Mouse (Mus musculus) intestine, embryonic 14.5 days (tissue): ENCODE data around the gene Lyrm1. TPM values are rescaled to one million over a fixed set of nuclear protein-coding genes. Genes with fewer than 3 reads are reported as not detected.
A peak's percentile ranks its signal among the peaks of the same experiment; 100 is the strongest.

ENCODE experiments used
- ATAC-seq: fragments of 200-750 bp; cut with Nextera tagmentation; replicated peaks from 2 replicates; pipeline ENCODE4 v1.8.0; 2017; ENCODE audit warnings: low read depth, moderate number of reproducible peaks, moderate TSS enrichment, moderate library complexity; ENCODE audit not compliant: low FRiP score, low TSS enrichment
- DNase-seq: peaks from one replicate; pipeline ENCODE4 v3.0.0-alpha.2; 2018; ENCODE audit warnings: low spot score
- H3K27ac ChIP-seq: fragments of 300-500 bp; sonication (generic); 2 replicates; pipeline ENCODE4 v1.5.1; 2014; ENCODE audit warnings: low read depth, mild to moderate bottlenecking, control low read depth
- H3K27me3 ChIP-seq: fragments of 300-500 bp; sonication (generic); replicated peaks from 2 replicates; pipeline ENCODE4 v1.6.1; 2014; ENCODE audit warnings: low read length, control low read depth; ENCODE audit not compliant: control insufficient read depth, insufficient read depth
- H3K36me3 ChIP-seq: fragments of 300-500 bp; sonication (generic); 2 replicates; pipeline ENCODE4 v1.6.1; 2014; ENCODE audit warnings: low read length, control low read depth; ENCODE audit not compliant: control insufficient read depth, insufficient read depth
- H3K4me1 ChIP-seq: fragments of 300-500 bp; sonication (generic); replicated peaks from 2 replicates; pipeline ENCODE4 v1.6.1; 2014; ENCODE audit warnings: low read length, control low read depth, mixed read lengths; ENCODE audit not compliant: control insufficient read depth, insufficient read depth
- H3K4me2 ChIP-seq: fragments of 300-500 bp; sonication (generic); 2 replicates; pipeline ENCODE4 v1.6.1; 2014; ENCODE audit warnings: low read length
- H3K4me3 ChIP-seq: fragments of 300-500 bp; sonication (generic); 2 replicates; pipeline ENCODE4 v1.5.1; 2014; ENCODE audit warnings: low read depth, low read length, control low read depth, mixed read lengths
- H3K9ac ChIP-seq: fragments of 300-500 bp; sonication (generic); 2 replicates; pipeline ENCODE4 v1.6.1; 2014; ENCODE audit warnings: mild to moderate bottlenecking, low read length
- H3K9me3 ChIP-seq: fragments of 300-500 bp; sonication (generic); 2 replicates; pipeline ENCODE4 v1.6.1; 2016; ENCODE audit warnings: low read length, control low read depth; ENCODE audit not compliant: control insufficient read depth
- WGBS: fragments of 180-500 bp; shearing (Covaris S2); extraction: QIAGEN DNeasy Blood & Tissue Kit; methylation state at CpG from one replicate; pipeline ENCODE4 v1.1.7; 2014; 5-methylcytosine and 5-hydroxymethylcytosine counted together
- polyA plus RNA-seq: library from polyadenylated mRNA; unstranded; fragments of >200 nt; fragmentation: Nextera tagmentation; extraction: Ambion mirVana; gene quantifications from 2 replicates; pipeline ENCODE4 v1.2.1, GENCODE M21; 2014

Lyrm1 gene
- polyA plus RNA-seq, 1 experiment from 2014 or later, result 8.0 TPM

- Histone ChIP-seq H3K4me2 (no peak overlapping the region), H3K9me3 (no peaks in the 10 kb centered on the region), H3K27me3 (no peaks in the 10 kb centered on the region), H3K27ac (no peak overlapping the region), H3K4me1 (peaks cover 10% of the 10 kb centered on the region), H3K9ac (no peak overlapping the region), H3K4me3 (no peak overlapping the region), H3K36me3 (peaks cover 43% of the 10 kb centered on the region)
- no peak for ATAC-seq
- WGBS, result 82% methylated on average over 3 of the region's 3 CpGs
- DNase-seq, result no peak
These were observed 35.5 kb upstream of the Lyrm1 start for GRCm38 (mm10) chr7:119860116-119860515.

GRCm38 (mm10) chr7:119860554-119860953 lies 35.1 kb upstream of the Lyrm1 start:
- Histone ChIP-seq H3K27me3 (no peaks in the 10 kb centered on the region), H3K4me3 (no peak overlapping the region), H3K36me3 (peaks cover 39% of the 10 kb centered on the region), H3K4me2 (no peak overlapping the region), H3K27ac (0 out of 2 replicates have a peak overlapping the region, but pooled peaks have one; percentile 73), H3K9me3 (no peaks in the 10 kb centered on the region), H3K9ac (no peak overlapping the region), H3K4me1 (peaks cover 10% of the 10 kb centered on the region)
- 80% methylated on average over 2 of the region's 2 CpGs for WGBS
- DNase-seq, result no peak
- peak; percentile 54; the same call in 1 of the 2 replicates for ATAC-seq

- peaks cover 37% of the 10 kb centered on the region for H3K36me3 ChIP-seq
- no peak for DNase-seq
- peaks cover 10% of the 10 kb centered on the region for H3K4me1 ChIP-seq
- no peak overlapping the region for H3K4me2 ChIP-seq
- peak overlapping the region; percentile 73 for H3K27ac ChIP-seq
- H3K4me3 ChIP-seq, result no peak overlapping the region
- H3K9me3 ChIP-seq, result no peaks in the 10 kb centered on the region
- H3K9ac ChIP-seq, result no peak overlapping the region
- ATAC-seq, result peak; percentile 24; the same call in 1 of the 2 replicates
- H3K27me3 ChIP-seq, result no peaks in the 10 kb centered on the region
These were observed 34.7 kb upstream of the Lyrm1 start for GRCm38 (mm10) chr7:119860971-119861334.

- DNase-seq (peak; percentile 67), ATAC-seq (peak; percentile 51; the same call in 1 of the 2 replicates)
- no peak overlapping the region for H3K4me3 ChIP-seq
- 0 out of 2 replicates have a peak overlapping the region, but pooled peaks have one; percentile 6 for H3K4me2 ChIP-seq
- peak overlapping the region; percentile 73 for H3K27ac ChIP-seq
- peaks cover 31% of the 10 kb centered on the region for H3K36me3 ChIP-seq
- H3K9me3 ChIP-seq, result no peaks in the 10 kb centered on the region
- H3K27me3 ChIP-seq, result no peaks in the 10 kb centered on the region
- WGBS, result 36% methylated on average over 6 of the region's 6 CpGs
- H3K4me1 ChIP-seq, result peaks cover 10% of the 10 kb centered on the region
- 0 out of 2 replicates have a peak overlapping the region, but pooled peaks have one; percentile 10 for H3K9ac ChIP-seq
These were observed 34.1 kb upstream of the Lyrm1 start for GRCm38 (mm10) chr7:119861335-119862091.

- Histone ChIP-seq H3K27ac (peak overlapping the region; percentile 73; the same call in 1 of the 2 replicates), H3K9ac (no peak overlapping the region), H3K4me1 (peaks cover 10% of the 10 kb centered on the region), H3K36me3 (peaks cover 25% of the 10 kb centered on the region), H3K4me2 (no peak overlapping the region), H3K9me3 (no peaks in the 10 kb centered on the region), H3K4me3 (no peak overlapping the region), H3K27me3 (no peaks in the 10 kb centered on the region)
- 57% methylated on average over 1 of the region's 1 CpGs for WGBS
- ATAC-seq, result no peak
- no peak for DNase-seq
These were observed 33.5 kb upstream of the Lyrm1 start for GRCm38 (mm10) chr7:119862167-119862566.

GRCm38 (mm10) chr7:119864500-119864899 lies 31.2 kb upstream of the Lyrm1 start:
- WGBS, result 80% methylated on average over 5 of the region's 5 CpGs
- no peak for DNase-seq
- Histone ChIP-seq H3K9ac (no peak overlapping the region), H3K36me3 (peaks cover 3% of the 10 kb centered on the region; the same call in 1 of the 2 replicates), H3K4me2 (no peak overlapping the region), H3K27me3 (no peaks in the 10 kb centered on the region), H3K4me1 (peaks cover 10% of the 10 kb centered on the region), H3K27ac (no peak overlapping the region), H3K9me3 (no peaks in the 10 kb centered on the region), H3K4me3 (no peak overlapping the region)
- no peak for ATAC-seq

- no peak overlapping the region for H3K9ac ChIP-seq
- WGBS, result 59% methylated on average over 1 of the region's 1 CpGs
- no peaks in the 10 kb centered on the region; the same call in 1 of the 2 replicates for H3K36me3 ChIP-seq
- no peaks in the 10 kb centered on the region for H3K27me3 ChIP-seq
- H3K4me1 ChIP-seq, result peaks cover 8% of the 10 kb centered on the region
- H3K4me2 ChIP-seq, result no peak overlapping the region
- H3K27ac ChIP-seq, result no peak overlapping the region
- no peak overlapping the region for H3K4me3 ChIP-seq
- ATAC-seq (no peak), DNase-seq (no peak)
- H3K9me3 ChIP-seq, result no peaks in the 10 kb centered on the region
These were observed 29.5 kb upstream of the Lyrm1 start for GRCm38 (mm10) chr7:119866136-119866535.

- no peak overlapping the region for H3K27ac ChIP-seq
- no peaks in the 10 kb centered on the region for H3K4me1 ChIP-seq
- DNase-seq (no peak), ATAC-seq (no peak)
- no peak overlapping the region for H3K4me2 ChIP-seq
- H3K9ac ChIP-seq, result no peak overlapping the region
- WGBS, result 90% methylated on average over 4 of the region's 4 CpGs
- H3K9me3 ChIP-seq, result no peaks in the 10 kb centered on the region
- H3K36me3 ChIP-seq, result no peaks in the 10 kb centered on the region; the same call in 1 of the 2 replicates
- no peaks in the 10 kb centered on the region for H3K27me3 ChIP-seq
- no peak overlapping the region for H3K4me3 ChIP-seq
These were observed 23.5 kb upstream of the Lyrm1 start for GRCm38 (mm10) chr7:119872204-119872603.

- Histone ChIP-seq H3K27ac (no peak overlapping the region), H3K4me1 (no peaks in the 10 kb centered on the region), H3K4me2 (no peak overlapping the region), H3K4me3 (no peak overlapping the region), H3K36me3 (no peaks in the 10 kb centered on the region; the same call in 1 of the 2 replicates), H3K9me3 (no peaks in the 10 kb centered on the region), H3K9ac (no peak overlapping the region), H3K27me3 (no peaks in the 10 kb centered on the region)
- 64% methylated on average over 2 of the region's 2 CpGs for WGBS
- DNase-seq (no peak), ATAC-seq (no peak)
These were observed 22.6 kb upstream of the Lyrm1 start for GRCm38 (mm10) chr7:119873050-119873449.
